Mouse (Mus musculus) liver, embryonic 14.5 days (tissue): ENCODE results near the gene Fnip2.

ENCODE experiments used
- CTCF ChIP-seq: IDR thresholded peaks from 2 replicates; pipeline ENCODE4 v1.5.1; 2016; ENCODE audit warnings: antibody characterized with exemption, low read depth, control low read depth
- EP300 ChIP-seq: IDR thresholded peaks from 2 replicates; pipeline ENCODE4 v1.6.1; 2016; ENCODE audit warnings: antibody characterized with exemption, low read depth

DNA sequence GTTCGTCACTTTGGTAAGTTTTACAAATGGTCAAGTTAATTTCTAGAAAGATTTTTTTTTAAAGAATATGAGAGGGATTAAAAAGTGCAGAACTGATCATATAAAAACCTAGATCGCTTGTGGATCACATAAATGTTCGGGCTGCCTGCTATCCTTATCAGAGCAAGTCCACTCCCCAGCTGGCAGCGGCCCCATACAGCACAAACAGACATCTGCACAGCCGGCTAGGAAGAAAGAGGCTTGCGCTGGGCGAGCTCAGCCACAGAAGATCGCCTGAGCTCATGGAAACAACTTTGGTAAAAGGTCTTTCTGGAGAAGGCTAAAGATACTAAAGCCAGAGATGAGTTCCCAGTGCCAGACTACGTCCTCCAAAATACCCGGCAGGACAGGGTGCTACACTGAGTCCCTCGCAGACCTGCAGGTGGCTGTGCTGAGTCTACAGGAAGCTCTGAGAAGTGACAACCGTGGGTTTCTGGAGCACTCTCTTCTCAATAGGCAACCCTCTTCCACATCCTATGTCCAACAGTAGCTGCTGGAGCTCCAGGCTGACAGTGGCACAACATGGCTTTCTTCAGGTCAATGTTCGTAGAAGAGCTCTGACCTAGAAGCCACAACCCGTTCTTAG lies 108.8 kb downstream of the Fnip2 start:
- no peak for TF ChIP-seq EP300
- no peak for TF ChIP-seq CTCF
